Mouse (Mus musculus): ENCODE measurements around the gene Sgpp1. TPM values are rescaled to one million over a fixed set of nuclear protein-coding genes. Genes with fewer than 3 reads are reported as not detected.

Gene Sgpp1
- total RNA-seq, 2 experiments from 2014 or later = 25.9 to 27.2 TPM

Other genes starting within 250 kb of the Sgpp1 start
- 10 to 100 TPM; 93.4 to 94.3 TPM for gene Ppp2r5e, start 139.5 kb downstream of the Sgpp1 start, total RNA-seq (2021)
- 1 to 10 TPM; 4.0 to 4.4 TPM for gene Wdr89, start 66.2 kb downstream of the Sgpp1 start, total RNA-seq (2021)
- 10 to 100 TPM; 37.6 to 43.8 TPM for gene Syne2, start 82.4 kb upstream of the Sgpp1 start, total RNA-seq (2021)